Mouse (Mus musculus) liver, embryonic 14.5 days (tissue): ENCODE results near the gene Eipr1. TPM values are rescaled to one million over a fixed set of nuclear protein-coding genes. Genes with fewer than 3 reads are reported as not detected.
"Not testable (repeated sequence)": the region's sequence is repeated elsewhere in the genome, so short reads cannot be mapped to it uniquely, and the experiment has no call there.

ENCODE experiments used
- ATAC-seq: fragments of 200-750 bp; cut with Nextera tagmentation; 2 replicates; pipeline ENCODE4 v1.8.0; 2017; ENCODE audit warnings: moderate number of reproducible peaks, mild to moderate bottlenecking, moderate library complexity; ENCODE audit not compliant: insufficient read depth
- DNase-seq, 3 experiments: peaks; one replicate each; pipeline ENCODE4 v3.0.0-alpha.2; 2012 to 2013; ENCODE audit warnings: low read depth in 3 of 3, low spot score in 3 of 3
- H3K27ac ChIP-seq: fragments of 300-500 bp; sonication (generic); 2 replicates; pipeline ENCODE4 v1.5.1; 2014; ENCODE audit warnings: moderate library complexity, mild to moderate bottlenecking, control low read depth, inconsistent platforms
- H3K27me3 ChIP-seq: fragments of 300-500 bp; sonication (generic); 2 replicates; pipeline ENCODE4 v1.6.1; 2014; ENCODE audit warnings: mild to moderate bottlenecking, low read length, moderate library complexity; ENCODE audit not compliant: control insufficient read depth, insufficient read depth
- H3K36me3 ChIP-seq: fragments of 300-500 bp; sonication (generic); replicated peaks from 2 replicates; pipeline ENCODE4 v1.6.1; 2014; ENCODE audit warnings: low read depth; ENCODE audit not compliant: control insufficient read depth, insufficient read depth
- H3K4me1 ChIP-seq, 2 experiments: fragments of 200-500 bp in 1 of 2; fragments of 300-500 bp in 1 of 2; sonication (generic) in 1 of 2; replicated peaks; 2 replicates each; pipeline ENCODE4 v1.6.1; 2012 to 2014; ENCODE audit warnings: antibody characterized with exemption in 1 of 2, inconsistent platforms in 1 of 2, low read length in 1 of 2; ENCODE audit not compliant: control insufficient read depth in 2 of 2, insufficient read depth in 2 of 2
- H3K4me2 ChIP-seq: fragments of 300-500 bp; sonication (generic); 2 replicates; pipeline ENCODE4 v1.6.1; 2014; ENCODE audit warnings: low read depth, mild to moderate bottlenecking, control low read depth, moderate library complexity
- H3K4me3 ChIP-seq, 2 experiments: fragments of 200-500 bp in 1 of 2; fragments of 300-500 bp in 1 of 2; sonication (generic) in 1 of 2; 2 replicates each; pipeline ENCODE4 v1.5.1; 2012 to 2014; ENCODE audit warnings: low read depth in 2 of 2, low read length in 2 of 2, mild to moderate bottlenecking in 2 of 2, control low read depth in 1 of 2, inconsistent platforms in 1 of 2, moderate library complexity in 1 of 2; ENCODE audit not compliant: insufficient read depth in 1 of 2
- H3K9ac ChIP-seq: fragments of 300-500 bp; sonication (generic); replicated peaks from 2 replicates; pipeline ENCODE4 v1.6.1; 2014; ENCODE audit warnings: mild to moderate bottlenecking, control low read depth, moderate library complexity
- H3K9me3 ChIP-seq: fragments of 300-500 bp; sonication (generic); 2 replicates; pipeline ENCODE4 v1.6.1; 2016; ENCODE audit warnings: low read length, mixed read lengths; ENCODE audit not compliant: control insufficient read depth
- CTCF ChIP-seq: IDR thresholded peaks from 2 replicates; pipeline ENCODE4 v1.5.1; 2016; ENCODE audit warnings: antibody characterized with exemption, low read depth, control low read depth
- EP300 ChIP-seq: IDR thresholded peaks from 2 replicates; pipeline ENCODE4 v1.6.1; 2016; ENCODE audit warnings: antibody characterized with exemption, low read depth
- WGBS: fragments of 180-500 bp; shearing (Covaris S2); extraction: QIAGEN DNeasy Blood & Tissue Kit; methylation state at CpG from one replicate; pipeline ENCODE4 v1.1.7; 2014; ENCODE audit not compliant: insufficient replicate concordance; 5-methylcytosine and 5-hydroxymethylcytosine counted together
- polyA plus RNA-seq, 2 experiments: library from polyadenylated mRNA; depleted of rRNA in 1 of 2; stranded (reverse) in 1 of 2; unstranded in 1 of 2; fragments of >200 nt; fragmentation: Nextera tagmentation in 1 of 2; extraction: Ambion mirVana in 1 of 2; gene quantifications; 2 replicates each; pipeline versions ENCODE4 v1.2.1 to v1.2.3; 2012 to 2014

The Eipr1 gene
- polyA plus RNA-seq, 2 experiments: 15.2 to 29.4 TPM

- no peaks in the 10 kb centered on the region for H3K9me3 ChIP-seq
- no peak overlapping the region for H3K27ac ChIP-seq
- H3K4me3 ChIP-seq: no peak overlapping the region
- no peaks in the 10 kb centered on the region for H3K27me3 ChIP-seq
- no peak overlapping the region for H3K4me2 ChIP-seq
- H3K36me3 ChIP-seq: peaks cover 4% of the 10 kb centered on the region
- DNase-seq (no peak), ATAC-seq (no peak)
- H3K9ac ChIP-seq: no peak overlapping the region
- no peak for TF ChIP-seq EP300
- TF ChIP-seq CTCF: no peak
- WGBS: 73% methylated on average over 5 of the region's 5 CpGs
- H3K4me1 ChIP-seq: no peaks in the 10 kb centered on the region
Observed at GRCm38 (mm10) chr12:28727061-28727460, 24.5 kb upstream of the Eipr1 start.

- Histone ChIP-seq H3K27me3 (no peaks in the 10 kb centered on the region), H3K4me2 (no peak overlapping the region), H3K9me3 (no peaks in the 10 kb centered on the region), H3K27ac (no peak overlapping the region), H3K4me3 (no peak overlapping the region), H3K9ac (no peak overlapping the region), H3K4me1 (no peaks in the 10 kb centered on the region), H3K36me3 (peaks cover 13% of the 10 kb centered on the region)
- DNase-seq (no peak), ATAC-seq (no peak)
- no peak for TF ChIP-seq EP300
- no peak for TF ChIP-seq CTCF
- 79% methylated on average over 8 of the region's 8 CpGs for WGBS
Observed at GRCm38 (mm10) chr12:28732631-28733030, 19.0 kb upstream of the Eipr1 start.

GRCm38 (mm10) chr12:28733520-28734245 lies 17.9 kb upstream of the Eipr1 start:
- H3K36me3 ChIP-seq: peaks cover 13% of the 10 kb centered on the region
- ATAC-seq, DNase-seq, H3K27me3 ChIP-seq, H3K27ac ChIP-seq, H3K4me3 ChIP-seq, H3K9ac ChIP-seq, H3K4me1 ChIP-seq, H3K4me2 ChIP-seq, H3K9me3 ChIP-seq: not testable (repeated sequence)
- 88% methylated on average over 6 of the region's 6 CpGs for WGBS

GRCm38 (mm10) chr12:28734271-28734670 lies 17.3 kb upstream of the Eipr1 start:
- WGBS: 95% methylated on average over 1 of the region's 1 CpGs
- no peaks in the 10 kb centered on the region for H3K9me3 ChIP-seq
- H3K27ac ChIP-seq: no peak overlapping the region
- H3K36me3 ChIP-seq: peaks cover 13% of the 10 kb centered on the region
- TF ChIP-seq EP300: no peak
- TF ChIP-seq CTCF: no peak
- no peak overlapping the region for H3K4me2 ChIP-seq
- no peaks in the 10 kb centered on the region for H3K4me1 ChIP-seq
- no peak overlapping the region for H3K4me3 ChIP-seq
- H3K9ac ChIP-seq: no peak overlapping the region
- DNase-seq (no peak), ATAC-seq (no peak)
- H3K27me3 ChIP-seq: no peaks in the 10 kb centered on the region

GRCm38 (mm10) chr12:28735293-28735692 lies 16.3 kb upstream of the Eipr1 start:
- TF ChIP-seq CTCF (no peak), EP300 (no peak)
- H3K4me1 ChIP-seq: no peaks in the 10 kb centered on the region
- no peak overlapping the region for H3K4me2 ChIP-seq
- H3K36me3 ChIP-seq: peaks cover 13% of the 10 kb centered on the region
- DNase-seq (no peak), ATAC-seq (no peak)
- H3K27ac ChIP-seq: no peak overlapping the region
- 72% methylated on average over 3 of the region's 3 CpGs for WGBS
- no peak overlapping the region for H3K4me3 ChIP-seq
- H3K9ac ChIP-seq: no peak overlapping the region
- H3K9me3 ChIP-seq: no peaks in the 10 kb centered on the region
- H3K27me3 ChIP-seq: no peaks in the 10 kb centered on the region
